Mouse (Mus musculus) heart, embryonic 10.5 days (tissue): ENCODE data around the gene Nkd1. TPM values are rescaled to one million over a fixed set of nuclear protein-coding genes. Genes with fewer than 3 reads are reported as not detected.

Experiments
- DNase-seq: peaks from one replicate; pipeline ENCODE4 v3.0.0-alpha.2; 2017; ENCODE audit warnings: low spot score
- H3K27ac ChIP-seq: fragments of 300-500 bp; sonication (generic); 2 replicates; pipeline ENCODE4 v1.5.1; 2016; ENCODE audit warnings: mild to moderate bottlenecking
- H3K27me3 ChIP-seq: fragments of 300-500 bp; sonication (generic); 2 replicates; pipeline ENCODE4 v1.6.1; 2016; ENCODE audit warnings: mild to moderate bottlenecking; ENCODE audit not compliant: poor library complexity, insufficient read depth, severe bottlenecking
- H3K36me3 ChIP-seq: fragments of 300-500 bp; sonication (generic); 2 replicates; pipeline ENCODE4 v1.6.1; 2016; ENCODE audit warnings: mild to moderate bottlenecking, moderate library complexity
- H3K4me1 ChIP-seq: fragments of 300-500 bp; sonication (generic); 2 replicates; pipeline ENCODE4 v1.6.1; 2016; ENCODE audit warnings: mild to moderate bottlenecking
- H3K4me3 ChIP-seq: fragments of 300-500 bp; sonication (generic); 2 replicates; pipeline ENCODE4 v1.5.1; 2016; ENCODE audit warnings: mild to moderate bottlenecking, moderate library complexity
- H3K9me3 ChIP-seq: fragments of 300-500 bp; sonication (generic); 2 replicates; pipeline ENCODE4 v1.6.1; 2016; ENCODE audit warnings: mild to moderate bottlenecking, moderate library complexity
- WGBS: fragments of 180-500 bp; shearing (Covaris S2); methylation state at CpG from one replicate; pipeline ENCODE4 v1.1.7; 2016; 5-methylcytosine and 5-hydroxymethylcytosine counted together
- polyA plus RNA-seq: library from polyadenylated mRNA; unstranded; fragments of >200 nt; fragmentation: Nextera tagmentation; extraction: Ambion mirVana; gene quantifications from 2 replicates; pipeline ENCODE4 v1.2.1, GENCODE M21; 2016

Gene Nkd1
- polyA plus RNA-seq, 1 experiment from 2014 or later, result 38.0 TPM

DNA sequence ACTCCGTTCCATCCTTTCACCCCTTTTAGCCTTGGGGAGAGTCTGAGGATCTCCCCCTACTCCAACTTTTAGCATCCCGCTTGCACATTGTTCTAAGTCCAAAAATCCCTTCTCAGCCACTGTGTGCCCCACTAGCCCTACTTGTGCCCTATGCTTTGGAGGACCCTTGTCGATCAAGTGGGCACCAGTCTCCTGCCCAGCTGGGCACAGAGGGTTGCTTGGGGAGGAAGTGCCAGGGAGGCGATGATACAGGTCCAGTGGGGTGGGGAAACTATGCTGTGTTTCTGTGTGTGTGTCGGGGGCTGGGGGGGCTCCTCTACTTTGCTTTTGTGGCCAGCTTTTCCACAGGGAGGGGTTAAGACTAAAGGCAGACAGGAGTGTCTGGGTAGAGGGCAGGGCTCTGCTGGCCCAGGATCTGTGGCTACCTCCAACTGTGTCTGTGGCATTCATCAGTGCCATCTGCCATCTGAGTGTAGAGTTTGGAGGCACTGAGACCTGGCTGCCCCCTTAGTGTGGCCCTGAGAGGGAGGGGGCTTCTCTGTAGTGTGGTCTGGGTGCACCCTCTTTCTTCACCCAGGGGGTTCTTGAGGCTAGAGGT is 1.4 kb downstream of the Nkd1 start:
- Histone ChIP-seq H3K27me3 (peaks cover 40% of the 10 kb centered on the region), H3K9me3 (no peaks in the 10 kb centered on the region), H3K27ac (peak overlapping the region; percentile 90; the same call in 1 of the 2 replicates), H3K36me3 (no peaks in the 10 kb centered on the region), H3K4me3 (peak overlapping the region; percentile 91), H3K4me1 (peaks cover 76% of the 10 kb centered on the region)
- 37% methylated on average over 5 of the region's 5 CpGs for WGBS
- DNase-seq, result no peak

GRCm38 (mm10) chr8:88523621-88524020 is 2.5 kb downstream of the Nkd1 start:
- no peak for DNase-seq
- peaks cover 7% of the 10 kb centered on the region; the same call in 1 of the 2 replicates for H3K36me3 ChIP-seq
- no peak overlapping the region for H3K27ac ChIP-seq
- WGBS, result 45% methylated on average over 4 of the region's 4 CpGs
- peaks cover 31% of the 10 kb centered on the region for H3K27me3 ChIP-seq
- H3K9me3 ChIP-seq, result no peaks in the 10 kb centered on the region
- H3K4me3 ChIP-seq, result 0 out of 2 replicates have a peak overlapping the region, but pooled peaks have one; percentile 8
- peaks cover 74% of the 10 kb centered on the region for H3K4me1 ChIP-seq

DNA sequence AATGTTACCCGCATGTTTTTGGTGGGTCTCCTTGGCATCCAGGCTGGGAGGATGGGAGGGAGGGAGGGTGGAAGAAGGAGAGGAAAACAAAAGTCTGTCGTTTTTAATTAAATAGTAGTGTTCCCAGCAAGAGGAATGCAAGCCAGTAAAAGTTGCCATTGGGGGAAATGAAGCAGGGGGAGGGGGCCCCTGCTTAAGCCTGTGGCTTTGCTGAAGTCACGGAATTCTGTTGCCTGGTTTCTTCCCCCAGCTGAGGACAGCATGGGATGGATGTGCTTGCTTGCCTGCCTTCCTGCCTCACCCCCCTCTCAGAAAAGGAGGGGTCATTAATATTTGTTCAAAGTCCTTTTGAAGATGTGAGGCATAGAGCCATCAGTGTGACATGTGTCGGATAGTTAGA is 3.0 kb downstream of the Nkd1 start:
- Histone ChIP-seq H3K27me3 (peaks cover 26% of the 10 kb centered on the region), H3K27ac (no peak overlapping the region), H3K4me1 (peaks cover 69% of the 10 kb centered on the region), H3K9me3 (no peaks in the 10 kb centered on the region), H3K4me3 (no peak overlapping the region), H3K36me3 (peaks cover 7% of the 10 kb centered on the region; the same call in 1 of the 2 replicates)
- no peak for DNase-seq
- 23% methylated on average over 4 of the region's 4 CpGs for WGBS

- DNase-seq, result no peak
These were observed 3.7 kb downstream of the Nkd1 start for GRCm38 (mm10) chr8:88524851-88525250.

DNA sequence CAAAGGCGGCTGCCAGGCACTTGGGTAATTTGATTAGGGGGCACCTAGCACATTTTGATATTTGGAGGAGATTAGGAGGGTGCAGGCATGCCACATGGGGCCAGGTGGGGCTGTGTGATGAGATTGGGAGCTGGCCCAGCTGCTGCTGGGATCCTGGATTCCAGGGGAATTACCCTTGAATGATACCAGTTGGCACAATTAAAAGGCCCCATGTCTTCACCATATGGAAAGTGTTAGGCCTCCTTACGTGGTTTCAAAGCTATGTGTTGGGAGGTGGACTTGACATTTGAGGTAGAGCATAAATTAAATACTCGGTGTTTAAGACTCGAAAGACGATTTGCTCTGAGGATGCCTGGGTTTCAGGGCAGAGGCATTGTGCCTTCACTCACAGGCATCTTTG is 5.1 kb downstream of the Nkd1 start:
- Histone ChIP-seq H3K4me3 (no peak overlapping the region), H3K9me3 (no peaks in the 10 kb centered on the region), H3K27me3 (peaks cover 14% of the 10 kb centered on the region; the same call in 1 of the 2 replicates), H3K36me3 (peaks cover 10% of the 10 kb centered on the region; the same call in 1 of the 2 replicates), H3K27ac (no peak overlapping the region), H3K4me1 (peaks cover 58% of the 10 kb centered on the region)
- 75% methylated on average over 5 of the region's 5 CpGs for WGBS
- DNase-seq, result no peak

More at GRCm38 (mm10) chr8:88524851-88525250, 3.7 kb downstream of the Nkd1 start:
- H3K36me3 ChIP-seq, result peaks cover 9% of the 10 kb centered on the region; the same call in 1 of the 2 replicates
- H3K27me3 ChIP-seq, result peaks cover 19% of the 10 kb centered on the region; the same call in 1 of the 2 replicates
- no peak overlapping the region for H3K27ac ChIP-seq
- H3K4me3 ChIP-seq, result no peak overlapping the region
- 47% methylated on average over 7 of the region's 7 CpGs for WGBS
- H3K9me3 ChIP-seq, result no peaks in the 10 kb centered on the region
- peaks cover 68% of the 10 kb centered on the region for H3K4me1 ChIP-seq

- Histone ChIP-seq H3K4me1 (peaks cover 39% of the 10 kb centered on the region), H3K27ac (no peak overlapping the region)
These were observed 7.0 kb downstream of the Nkd1 start for GRCm38 (mm10) chr8:88528186-88528585.

GRCm38 (mm10) chr8:88529798-88530197 is 8.6 kb downstream of the Nkd1 start:
- 80% methylated on average over 4 of the region's 4 CpGs for WGBS

More at GRCm38 (mm10) chr8:88528186-88528585, 7.0 kb downstream of the Nkd1 start:
- no peak overlapping the region for H3K4me3 ChIP-seq
- WGBS, result 82% methylated on average over 9 of the region's 9 CpGs
- no peak for DNase-seq
- H3K27me3 ChIP-seq, result 0 out of 2 replicates have a peak, but pooled peaks cover 4% of the 10 kb centered on the region
- peaks cover 10% of the 10 kb centered on the region; the same call in 1 of the 2 replicates for H3K36me3 ChIP-seq
- H3K9me3 ChIP-seq, result no peaks in the 10 kb centered on the region

GRCm38 (mm10) chr8:88537081-88537480 is 15.9 kb downstream of the Nkd1 start:
- Histone ChIP-seq H3K36me3 (0 out of 2 replicates have a peak, but pooled peaks cover 6% of the 10 kb centered on the region), H3K4me1 (peaks cover 23% of the 10 kb centered on the region), H3K27ac (no peak overlapping the region), H3K9me3 (no peaks in the 10 kb centered on the region), H3K27me3 (peaks cover 3% of the 10 kb centered on the region; the same call in 1 of the 2 replicates), H3K4me3 (no peak overlapping the region)
- 62% methylated on average over 2 of the region's 2 CpGs for WGBS
- DNase-seq, result no peak

More at GRCm38 (mm10) chr8:88529798-88530197, 8.6 kb downstream of the Nkd1 start:
- no peaks in the 10 kb centered on the region for H3K9me3 ChIP-seq
- H3K36me3 ChIP-seq, result peaks cover 10% of the 10 kb centered on the region; the same call in 1 of the 2 replicates
- no peak for DNase-seq
- peaks cover 23% of the 10 kb centered on the region for H3K4me1 ChIP-seq
- H3K4me3 ChIP-seq, result no peak overlapping the region
- peaks cover 3% of the 10 kb centered on the region; the same call in 1 of the 2 replicates for H3K27me3 ChIP-seq
- no peak overlapping the region for H3K27ac ChIP-seq

- 62% methylated on average over 19 of the region's 19 CpGs for WGBS
- H3K4me1 ChIP-seq, result peaks cover 35% of the 10 kb centered on the region
- no peak overlapping the region for H3K27ac ChIP-seq
- H3K27me3 ChIP-seq, result peaks cover 3% of the 10 kb centered on the region; the same call in 1 of the 2 replicates
- H3K36me3 ChIP-seq, result 0 out of 2 replicates have a peak, but pooled peaks cover 6% of the 10 kb centered on the region
- no peak for DNase-seq
- H3K4me3 ChIP-seq, result no peak overlapping the region
- no peaks in the 10 kb centered on the region for H3K9me3 ChIP-seq
These were observed 17.1 kb downstream of the Nkd1 start for GRCm38 (mm10) chr8:88537998-88538975.

GRCm38 (mm10) chr8:88538976-88539371 is 17.8 kb downstream of the Nkd1 start:
- H3K9me3 ChIP-seq, result no peaks in the 10 kb centered on the region
- 74% methylated on average over 7 of the region's 7 CpGs for WGBS
- peaks cover 38% of the 10 kb centered on the region for H3K4me1 ChIP-seq
- H3K27me3 ChIP-seq, result peaks cover 3% of the 10 kb centered on the region; the same call in 1 of the 2 replicates
- H3K4me3 ChIP-seq, result no peak overlapping the region
- H3K27ac ChIP-seq, result no peak overlapping the region
- H3K36me3 ChIP-seq, result 0 out of 2 replicates have a peak, but pooled peaks cover 6% of the 10 kb centered on the region
- DNase-seq, result no peak

GRCm38 (mm10) chr8:88539963-88540362 is 18.8 kb downstream of the Nkd1 start:
- Histone ChIP-seq H3K36me3 (0 out of 2 replicates have a peak, but pooled peaks cover 6% of the 10 kb centered on the region), H3K4me1 (peaks cover 42% of the 10 kb centered on the region), H3K9me3 (no peaks in the 10 kb centered on the region), H3K4me3 (no peak overlapping the region), H3K27me3 (no peaks in the 10 kb centered on the region), H3K27ac (no peak overlapping the region)
- 76% methylated on average over 4 of the region's 4 CpGs for WGBS
- DNase-seq, result no peak

- Histone ChIP-seq H3K4me1 (peaks cover 40% of the 10 kb centered on the region), H3K36me3 (no peaks in the 10 kb centered on the region), H3K27ac (peak overlapping the region; percentile 4; the same call in 1 of the 2 replicates), H3K27me3 (no peaks in the 10 kb centered on the region), H3K4me3 (no peak overlapping the region), H3K9me3 (no peaks in the 10 kb centered on the region)
- WGBS, result 82% methylated on average over 9 of the region's 9 CpGs
- no peak for DNase-seq
These were observed 21.6 kb downstream of the Nkd1 start for GRCm38 (mm10) chr8:88542596-88543213.
